Mouse (Mus musculus): ENCODE results near the gene Galnt9.

Galnt9 gene

DNA sequence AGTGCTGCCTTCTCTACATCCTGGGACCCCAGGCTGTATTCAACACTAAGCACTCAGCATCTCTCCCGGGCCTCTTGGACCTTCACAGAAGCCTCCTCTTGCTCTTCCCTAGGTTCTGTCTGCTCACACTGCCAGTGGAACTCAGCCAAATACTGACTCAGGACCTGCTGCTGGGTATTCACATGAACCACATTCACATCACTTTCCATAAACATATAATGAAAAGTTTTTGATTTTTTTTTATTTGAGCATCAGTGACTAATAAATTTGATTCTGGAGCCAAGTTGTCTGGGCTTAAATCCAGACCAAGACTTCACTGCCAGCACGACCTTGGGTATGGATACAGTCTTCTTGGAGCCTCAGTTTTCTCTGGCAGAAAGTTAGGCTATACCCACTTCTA, 3.2 kb upstream of the Galnt9 start:
- no peak for DNase-seq

- no peak for DNase-seq
These were observed 2.7 kb upstream of the Galnt9 start for GRCm38 (mm10) chr5:110541456-110541855.

- DNase-seq, result no peak
These were observed 525 bp downstream of the Galnt9 start for GRCm38 (mm10) chr5:110544691-110545069.

DNA sequence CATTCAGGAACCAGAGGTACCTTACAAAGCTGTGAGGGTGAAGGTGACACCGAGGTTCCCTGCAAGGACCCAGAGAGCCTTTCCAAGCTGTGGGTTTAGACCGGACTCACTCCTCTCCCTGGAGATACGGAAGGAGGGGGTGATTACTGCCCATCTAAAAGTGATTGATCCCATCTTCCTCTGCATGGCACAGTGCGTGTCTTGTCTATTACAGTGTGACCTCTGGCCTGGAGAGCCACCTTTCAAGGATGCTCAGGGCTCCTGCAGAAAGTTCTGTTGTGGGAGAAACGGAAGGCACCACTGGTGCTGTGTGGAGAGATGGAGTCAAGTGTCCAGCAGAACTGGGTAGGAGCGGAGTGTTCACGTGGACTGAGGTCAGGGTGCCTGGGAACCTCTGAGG, 1.2 kb downstream of the Galnt9 start:
- DNase-seq, result no peak

- no peak for DNase-seq
These were observed 2.0 kb downstream of the Galnt9 start for GRCm38 (mm10) chr5:110546136-110546535.

DNA sequence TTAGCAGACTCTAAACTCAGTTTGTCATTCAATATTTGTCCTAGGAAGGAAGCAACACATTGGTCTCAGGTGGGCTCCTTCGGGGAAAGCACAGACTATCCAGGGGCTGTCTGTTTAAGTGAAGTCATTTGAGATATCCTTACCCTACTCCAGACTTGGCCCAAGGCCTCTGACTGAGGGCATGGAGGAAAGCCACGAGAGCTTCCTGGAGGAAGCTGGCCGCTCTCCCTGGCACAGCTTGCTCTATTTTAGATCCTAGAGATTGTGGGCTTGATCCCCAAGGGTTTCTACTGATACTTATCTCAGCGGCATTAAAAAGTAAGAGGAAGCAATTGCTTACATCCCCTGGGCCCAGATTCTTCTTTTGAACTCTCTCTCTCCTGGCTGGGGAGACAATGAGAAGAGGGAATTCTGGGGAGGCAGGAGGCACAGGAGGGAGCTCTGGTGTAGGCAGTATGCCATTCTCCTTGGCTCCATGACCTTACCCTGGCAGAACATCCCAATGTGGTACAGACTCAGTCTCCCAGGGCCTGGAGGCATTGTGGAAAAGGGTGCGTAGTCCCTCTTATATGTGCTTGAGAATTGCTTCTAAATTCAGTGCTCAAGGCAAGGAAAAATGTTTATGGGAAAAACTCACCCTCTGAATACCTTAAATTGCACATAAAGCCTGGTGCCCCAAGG, 2.7 kb downstream of the Galnt9 start:
- no peak for DNase-seq

GRCm38 (mm10) chr5:110548446-110548845, 4.3 kb downstream of the Galnt9 start:
- DNase-seq, result no peak

GRCm38 (mm10) chr5:110550189-110550588, 6.0 kb downstream of the Galnt9 start:
- no peak for DNase-seq

DNA sequence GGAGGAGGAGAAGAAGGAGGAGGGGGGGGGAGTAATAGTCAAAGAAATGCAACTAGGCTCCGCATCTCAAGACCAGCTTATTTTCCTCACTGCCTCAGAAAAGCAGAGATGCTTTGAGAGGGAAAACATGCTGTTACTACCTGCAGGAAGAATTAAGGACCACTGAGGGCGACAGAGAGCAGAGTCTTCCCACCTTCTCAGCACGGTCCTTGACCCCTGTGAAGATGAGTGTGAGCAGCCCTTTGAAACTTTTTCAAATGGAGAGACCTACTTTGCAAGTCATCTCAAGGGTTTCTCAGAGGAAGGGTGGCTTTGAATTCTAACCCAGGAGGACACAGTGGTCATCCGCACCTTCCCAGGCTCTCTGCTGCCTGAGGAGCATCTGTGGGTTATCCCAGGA, 6.7 kb downstream of the Galnt9 start:
- no peak for DNase-seq

GRCm38 (mm10) chr5:110552005-110552404, 7.8 kb downstream of the Galnt9 start:
- no peak for DNase-seq

GRCm38 (mm10) chr5:110553315-110553714, 9.2 kb downstream of the Galnt9 start:
- DNase-seq, result no peak

GRCm38 (mm10) chr5:110555198-110555597, 11.0 kb downstream of the Galnt9 start:
- no peak for DNase-seq

DNA sequence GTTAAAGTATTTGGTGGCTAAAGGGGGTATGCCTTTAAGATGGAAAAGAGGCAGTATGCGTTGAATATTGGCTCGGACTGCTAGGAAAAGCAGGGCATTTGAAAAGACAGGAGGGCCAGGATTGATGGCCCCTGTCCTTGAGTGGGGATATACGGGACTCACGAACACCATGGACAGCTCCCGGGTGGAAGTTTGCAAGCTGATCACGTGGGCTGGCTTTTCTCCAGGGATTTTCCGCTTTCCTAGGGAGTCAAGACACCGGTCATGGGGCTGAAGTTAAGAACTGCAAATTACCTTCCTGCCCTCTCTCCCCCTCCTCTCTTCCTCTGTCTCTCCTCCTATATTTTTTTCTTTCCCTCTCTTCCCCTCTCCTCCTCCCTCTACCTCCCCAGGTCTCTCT, 14.2 kb downstream of the Galnt9 start:
- DNase-seq, result peak; percentile 92 to 95

DNA sequence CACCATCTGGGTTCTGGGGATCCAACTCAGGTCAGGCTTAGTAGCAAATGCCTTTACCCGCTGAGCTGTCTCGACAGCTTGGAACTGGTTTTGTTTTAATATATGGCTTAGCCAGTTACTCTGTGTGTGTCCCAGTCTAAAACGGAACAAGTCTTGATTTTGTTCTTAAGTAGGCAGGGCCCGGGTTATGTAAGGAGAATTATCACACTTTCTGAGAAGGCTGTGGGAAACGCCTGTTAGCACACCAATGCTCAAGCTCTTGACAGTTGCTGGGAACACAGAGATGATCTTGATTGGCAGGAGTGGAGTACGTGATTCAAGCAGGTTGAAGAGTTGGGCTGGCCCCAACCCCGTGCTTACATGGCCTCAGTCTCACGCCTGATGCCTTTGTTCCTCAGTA, 15.5 kb downstream of the Galnt9 start:
- no peak for DNase-seq

- DNase-seq, result no peak
These were observed 18.7 kb downstream of the Galnt9 start for GRCm38 (mm10) chr5:110562741-110563326.

- no peak for DNase-seq
These were observed 21.0 kb downstream of the Galnt9 start for GRCm38 (mm10) chr5:110564986-110565644.

- DNase-seq, result no peak
These were observed 23.4 kb downstream of the Galnt9 start for GRCm38 (mm10) chr5:110567547-110567946.

- DNase-seq, result no peak
These were observed 30.7 kb downstream of the Galnt9 start for GRCm38 (mm10) chr5:110574888-110575287.

DNA sequence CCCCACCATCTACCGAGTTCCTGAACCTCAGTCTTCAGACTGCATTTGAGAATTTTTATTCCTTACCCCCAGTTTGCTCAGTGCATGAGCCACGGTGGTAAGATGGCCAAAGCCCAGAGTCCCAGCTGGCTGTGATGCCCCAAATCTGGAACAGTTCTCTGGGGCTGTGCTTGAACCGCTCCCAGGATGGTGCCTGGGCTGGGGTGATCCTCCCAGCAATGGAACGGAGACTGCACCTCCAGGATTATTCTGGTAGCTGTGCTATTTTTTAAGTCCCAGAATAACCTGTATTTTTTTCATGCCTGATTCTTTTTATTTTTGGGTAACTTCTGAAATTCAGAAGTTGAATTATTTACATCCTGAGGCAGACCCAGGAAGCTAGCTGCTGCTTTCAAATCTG, 35.1 kb downstream of the Galnt9 start:
- DNase-seq, result no peak

- DNase-seq, result no peak
These were observed 36.5 kb downstream of the Galnt9 start for GRCm38 (mm10) chr5:110580569-110581239.

- no peak for DNase-seq
These were observed 38.7 kb downstream of the Galnt9 start for GRCm38 (mm10) chr5:110582647-110583538.

GRCm38 (mm10) chr5:110587467-110587866, 43.3 kb downstream of the Galnt9 start:
- DNase-seq, result no peak

DNA sequence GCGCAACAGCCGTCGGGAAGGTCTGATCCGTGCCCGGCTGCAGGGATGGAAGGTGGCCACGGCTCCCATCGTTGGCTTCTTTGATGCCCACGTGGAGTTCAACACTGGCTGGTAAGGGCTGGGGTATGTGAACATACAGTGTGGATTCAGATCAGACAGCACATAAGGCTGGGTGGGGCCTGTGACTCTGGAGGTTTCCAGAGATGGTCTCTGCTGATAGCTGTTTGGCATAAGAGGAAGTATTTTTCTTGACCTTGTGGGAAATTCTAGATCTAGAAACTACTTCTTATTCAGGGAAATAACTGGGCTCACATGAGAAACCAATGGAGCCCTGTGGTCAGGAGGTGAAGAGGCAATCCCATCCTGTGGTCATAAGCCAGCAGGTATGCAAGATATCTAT, 45.7 kb downstream of the Galnt9 start:
- DNase-seq, result no peak

All from kidney, postnatal 25 days (tissue).